Mouse (Mus musculus): Measurements from ENCODE around the gene Plxdc1.

DNA sequence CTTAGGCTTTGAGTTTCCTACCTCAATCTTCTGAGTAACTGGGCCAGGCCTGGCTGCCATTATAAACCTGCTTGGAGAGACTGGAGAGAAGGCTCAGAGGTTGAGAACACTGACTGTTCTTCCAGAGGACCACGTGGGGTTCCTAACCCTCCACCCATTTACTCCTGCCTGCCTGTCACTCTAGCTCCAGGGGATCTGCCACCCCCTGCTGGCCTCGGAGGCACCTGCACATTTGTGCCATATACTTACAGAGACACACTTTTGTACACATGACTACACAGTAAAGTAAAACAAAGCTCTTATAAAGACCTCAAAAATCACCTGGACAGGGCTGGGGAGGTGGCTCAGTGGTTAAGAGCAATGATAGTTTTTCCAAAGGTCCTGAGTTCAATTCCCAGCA is 13.8 kb downstream of the Plxdc1 start:
- TF ChIP-seq CTCF (conservative IDR thresholded peaks at IDR 0.05; ENCODE audit: low read length) (no peak; the same call in 1 of the 2 replicates), NANOG (IDR thresholded peaks at IDR 0.05; ENCODE audit: borderline replicate concordance, low read length) (no peak)

All from E14TG2a.4 (cell line).